Mouse (Mus musculus) MEL (cell line): ENCODE data around the gene Siae. TPM values are rescaled to one million over a fixed set of nuclear protein-coding genes. Genes with fewer than 3 reads are reported as not detected.

Experiments
- DNase-seq: peaks from one replicate; pipeline ENCODE4 v3.0.0; 2011; ENCODE audit warnings: low read depth, low spot score
- H3K27ac ChIP-seq: 2 replicates; pipeline ENCODE4 v1.5.1; 2012; ENCODE audit warnings: low read depth, mild to moderate bottlenecking, control low read depth, low read length, moderate library complexity; ENCODE audit not compliant: control insufficient read depth
- H3K27me3 ChIP-seq, 2 experiments: fragments of 150-350 bp in 1 of 2; sonication (generic) in 1 of 2; 2 replicates each; pipeline ENCODE4 v1.6.1; 2012; ENCODE audit warnings: low read length in 2 of 2, mild to moderate bottlenecking in 2 of 2, improper control_type of control experiment in 1 of 2, moderate library complexity in 1 of 2; ENCODE audit not compliant: insufficient read depth in 2 of 2, control insufficient read depth in 1 of 2
- H3K36me3 ChIP-seq, 2 experiments: 2 replicates each; pipeline ENCODE4 v1.6.1; 2012 to 2014; ENCODE audit warnings: low read length in 2 of 2, improper control_type of control experiment in 1 of 2, inconsistent platforms in 1 of 2, mild to moderate bottlenecking in 1 of 2; ENCODE audit not compliant: insufficient read depth in 2 of 2, control insufficient read depth in 1 of 2
- H3K4me1 ChIP-seq, 2 experiments: fragments of 150-350 bp in 1 of 2; sonication (generic) in 1 of 2; 2 replicates each; pipeline ENCODE4 v1.6.1; 2012; ENCODE audit warnings: low read length in 2 of 2, improper control_type of control experiment in 1 of 2, mild to moderate bottlenecking in 1 of 2; ENCODE audit not compliant: insufficient read depth in 2 of 2, control insufficient read depth in 1 of 2
- H3K4me3 ChIP-seq, 2 experiments: fragments of 150-350 bp in 1 of 2; sonication (generic) in 1 of 2; 2 replicates each; pipeline ENCODE4 v1.5.1; 2012; ENCODE audit warnings: low read depth in 2 of 2, low read length in 2 of 2, mild to moderate bottlenecking in 2 of 2, moderate library complexity in 2 of 2, control low read depth in 1 of 2, improper control_type of control experiment in 1 of 2; ENCODE audit not compliant: control insufficient read depth in 1 of 2, insufficient read depth in 1 of 2
- H3K79me2 ChIP-seq: 2 replicates; pipeline ENCODE4 v1.6.1; 2012; ENCODE audit warnings: mild to moderate bottlenecking, low read length, moderate library complexity; ENCODE audit not compliant: control insufficient read depth, poor library complexity, insufficient read depth
- H3K9ac ChIP-seq: 2 replicates; pipeline ENCODE4 v1.6.1; 2012; ENCODE audit warnings: low read depth, mild to moderate bottlenecking, control low read depth, low read length, moderate library complexity; ENCODE audit not compliant: control insufficient read depth, poor library complexity, severe bottlenecking
- H3K9me3 ChIP-seq: fragments of 150-350 bp; sonication (generic); replicated peaks from 2 replicates; pipeline ENCODE4 v1.6.1; 2012; ENCODE audit warnings: mild to moderate bottlenecking, low read length, improper control_type of control experiment, moderate library complexity; ENCODE audit not compliant: insufficient read depth
- BHLHE40 ChIP-seq: IDR thresholded peaks from 2 replicates; pipeline ENCODE4 v1.6.1; 2012; ENCODE audit warnings: low read depth, mild to moderate bottlenecking, inconsistent platforms, low read length, improper control_type of control experiment, borderline replicate concordance
- CHD2 ChIP-seq: IDR thresholded peaks from 2 replicates; pipeline ENCODE4 v1.6.1; 2011; ENCODE audit warnings: low read length, improper control_type of control experiment
- CTCF ChIP-seq, 3 experiments: IDR thresholded peaks in 2 of 3; conservative IDR thresholded peaks in 1 of 3; 2 replicates each; pipeline ENCODE4 v1.5.1; 2011 to 2012; ENCODE audit warnings: low read length in 3 of 3, low read depth in 2 of 3, mild to moderate bottlenecking in 2 of 3, improper control_type of control experiment in 1 of 3, inconsistent platforms in 1 of 3, mixed read lengths in 1 of 3, moderate library complexity in 1 of 3; ENCODE audit not compliant: control insufficient read depth in 1 of 3, insufficient read depth in 1 of 3, poor library complexity in 1 of 3, severe bottlenecking in 1 of 3
- ELF1 ChIP-seq: IDR thresholded peaks from 2 replicates; pipeline ENCODE4 v1.6.1; 2014; ENCODE audit warnings: low read depth, mild to moderate bottlenecking, inconsistent platforms, low read length, improper control_type of control experiment, moderate library complexity
- EP300 ChIP-seq, 2 experiments: IDR thresholded peaks; 2 replicates each; pipeline ENCODE4 v1.6.1; 2011; ENCODE audit warnings: improper control_type of control experiment in 2 of 2, low read length in 2 of 2, low read depth in 1 of 2, mild to moderate bottlenecking in 1 of 2
- ETS1 ChIP-seq: IDR thresholded peaks from 2 replicates; pipeline ENCODE4 v1.6.1; 2012; ENCODE audit warnings: low read depth, mild to moderate bottlenecking, inconsistent platforms, low read length, improper control_type of control experiment, moderate library complexity
- GABPA ChIP-seq: IDR thresholded peaks from 2 replicates; pipeline ENCODE4 v1.6.1; 2012; ENCODE audit warnings: low read depth, mild to moderate bottlenecking, inconsistent platforms, low read length, improper control_type of control experiment, moderate library complexity
- GATA1 ChIP-seq: IDR thresholded peaks from 2 replicates; pipeline ENCODE4 v1.6.1; 2011; ENCODE audit warnings: low read depth, low read length, improper control_type of control experiment
- HCFC1 ChIP-seq: IDR thresholded peaks from 2 replicates; pipeline ENCODE4 v1.6.1; 2012; ENCODE audit warnings: low read depth, mild to moderate bottlenecking, inconsistent platforms, low read length, improper control_type of control experiment, moderate library complexity
- JUND ChIP-seq: IDR thresholded peaks from 2 replicates; pipeline ENCODE4 v1.6.1; 2011; ENCODE audit warnings: low read depth, mild to moderate bottlenecking, improper control_type of control experiment, low read length
- MAX ChIP-seq: IDR thresholded peaks from 2 replicates; pipeline ENCODE4 v1.6.1; 2011; ENCODE audit warnings: low read length, improper control_type of control experiment
- MAZ ChIP-seq: IDR thresholded peaks from 2 replicates; pipeline ENCODE4 v1.6.1; 2012; ENCODE audit warnings: low read depth, mild to moderate bottlenecking, inconsistent platforms, low read length, improper control_type of control experiment
- MYB ChIP-seq: IDR thresholded peaks from 2 replicates; pipeline ENCODE4 v1.6.1; 2011; ENCODE audit warnings: mild to moderate bottlenecking, low read depth, low read length, improper control_type of control experiment
- MYC ChIP-seq: IDR thresholded peaks from 2 replicates; pipeline ENCODE4 v1.6.1; 2011; ENCODE audit warnings: low read depth, mild to moderate bottlenecking, low read length, improper control_type of control experiment, moderate library complexity
- NRF1 ChIP-seq: IDR thresholded peaks from 2 replicates; pipeline ENCODE4 v1.6.1; 2014; ENCODE audit warnings: low read depth, mild to moderate bottlenecking, inconsistent platforms, low read length, improper control_type of control experiment, moderate library complexity; ENCODE audit not compliant: poor library complexity, insufficient read depth, severe bottlenecking
- POLR2AphosphoS2 ChIP-seq: IDR thresholded peaks from 2 replicates; pipeline ENCODE4 v1.6.1; 2011; ENCODE audit warnings: low read length, improper control_type of control experiment
- POLR2AphosphoS5 ChIP-seq: IDR thresholded peaks from 2 replicates; pipeline ENCODE4 v1.6.1; 2012; ENCODE audit warnings: low read depth, borderline replicate concordance, mild to moderate bottlenecking, inconsistent platforms, low read length, moderate library complexity, mixed read lengths
- RAD21 ChIP-seq: IDR thresholded peaks from 2 replicates; pipeline ENCODE4 v1.6.1; 2011; ENCODE audit warnings: mild to moderate bottlenecking, low read depth, low read length, improper control_type of control experiment
- RCOR1 ChIP-seq: IDR thresholded peaks from 2 replicates; pipeline ENCODE4 v1.6.1; 2012; ENCODE audit warnings: low read depth, mild to moderate bottlenecking, inconsistent platforms, low read length, improper control_type of control experiment
- SIN3A ChIP-seq: IDR thresholded peaks from 2 replicates; pipeline ENCODE4 v1.6.1; 2012; ENCODE audit warnings: low read length, improper control_type of control experiment, inconsistent platforms
- SMC3 ChIP-seq: IDR thresholded peaks from 2 replicates; pipeline ENCODE4 v1.6.1; 2011; ENCODE audit warnings: low read depth, low read length, improper control_type of control experiment
- TBP ChIP-seq: IDR thresholded peaks from 2 replicates; pipeline ENCODE4 v1.8.0; 2011; ENCODE audit warnings: low read depth, low read length, improper control_type of control experiment
- TCF12 ChIP-seq: IDR thresholded peaks from 2 replicates; pipeline ENCODE4 v1.6.1; 2014; ENCODE audit warnings: low read depth, mild to moderate bottlenecking, inconsistent platforms, low read length, improper control_type of control experiment, moderate library complexity
- UBTF ChIP-seq: IDR thresholded peaks from 2 replicates; pipeline ENCODE4 v1.6.1; 2012; ENCODE audit warnings: low read depth, mild to moderate bottlenecking, inconsistent platforms, low read length, improper control_type of control experiment, moderate library complexity, borderline replicate concordance; ENCODE audit not compliant: insufficient read depth
- ZC3H11A ChIP-seq: IDR thresholded peaks from 2 replicates; pipeline ENCODE4 v1.6.1; 2012; ENCODE audit warnings: low read depth, mild to moderate bottlenecking, inconsistent platforms, low read length, improper control_type of control experiment
- polyA plus RNA-seq, 2 experiments: library from polyadenylated mRNA; stranded (reverse) in 1 of 2; unstranded in 1 of 2; fragments of >175 nt in 1 of 2; fragments of >200 nt in 1 of 2; gene quantifications; 2 replicates each; pipeline versions ENCODE4 v1.2.1 to v1.2.4; 2012; ENCODE audit warnings: low replicate concordance in 2 of 2, low read depth in 1 of 2; ENCODE audit not compliant: insufficient read length in 2 of 2, insufficient read depth in 1 of 2, missing spikeins in 1 of 2
- total RNA-seq: library from RNA; depleted of rRNA; stranded (reverse); fragments of 300-350 nt; gene quantifications from 2 replicates; pipeline ENCODE4 v1.2.3, GENCODE M21; 2012

Siae gene
- total and polyA plus RNA-seq, 3 experiments = 4.9 to 9.2 TPM; not detected in 1

DNA sequence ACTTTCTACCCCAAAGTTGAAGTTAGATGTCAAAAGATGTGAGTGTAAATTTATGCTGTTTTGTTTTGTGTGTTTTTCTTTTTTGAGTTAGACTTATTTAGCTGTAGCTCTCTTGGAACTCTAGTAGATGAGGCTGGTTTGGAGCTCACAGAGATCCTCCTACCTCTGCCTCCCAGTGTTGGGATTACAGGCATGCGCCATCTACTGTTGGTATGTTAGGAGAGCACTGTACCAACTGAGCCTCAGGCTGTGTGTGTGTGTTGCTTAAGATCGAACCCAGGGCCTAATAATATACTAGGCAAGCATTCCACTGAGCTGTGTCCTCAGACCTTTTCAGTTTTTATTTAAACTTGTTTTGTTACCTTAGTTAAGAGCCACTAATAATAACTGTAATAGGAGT, 43.4 kb upstream of the Siae start:
- peak; percentile 43 for DNase-seq
- no peaks in the 10 kb centered on the region for H3K9me3 ChIP-seq
- peaks cover 9 to 19% of the 10 kb centered on the region in 2 experiments for H3K4me1 ChIP-seq
- H3K27ac ChIP-seq = no peak overlapping the region
- H3K4me3 ChIP-seq = no peak overlapping the region
- TF ChIP-seq SMC3 (peak; percentile 20; the same call in 1 of the 2 replicates), EP300 (IDR thresholded peaks at IDR 0.05; ENCODE audit: low read depth in 1 of 2, low read length in 2 of 2) (no peak), SIN3A (no peak), CTCF (IDR thresholded peaks at IDR 0.05 in 2 of 3, conservative IDR thresholded peaks at IDR 0.05 in 1 of 3; ENCODE audit: control insufficient read depth in 1 of 3, insufficient read depth in 1 of 3, low read depth in 2 of 3, low read length in 3 of 3, poor library complexity in 1 of 3, severe bottlenecking in 1 of 3) (peak; percentile 28 to 45 (median 37)), ZC3H11A (no peak)
- H3K27me3 ChIP-seq = no peaks in the 10 kb centered on the region
- no peak overlapping the region for H3K9ac ChIP-seq
- H3K79me2 ChIP-seq = no peaks in the 10 kb centered on the region
- H3K36me3 ChIP-seq = peaks cover 0 to 25% of the 10 kb centered on the region in 2 experiments; a peak in 2 of 4 replicates

DNA sequence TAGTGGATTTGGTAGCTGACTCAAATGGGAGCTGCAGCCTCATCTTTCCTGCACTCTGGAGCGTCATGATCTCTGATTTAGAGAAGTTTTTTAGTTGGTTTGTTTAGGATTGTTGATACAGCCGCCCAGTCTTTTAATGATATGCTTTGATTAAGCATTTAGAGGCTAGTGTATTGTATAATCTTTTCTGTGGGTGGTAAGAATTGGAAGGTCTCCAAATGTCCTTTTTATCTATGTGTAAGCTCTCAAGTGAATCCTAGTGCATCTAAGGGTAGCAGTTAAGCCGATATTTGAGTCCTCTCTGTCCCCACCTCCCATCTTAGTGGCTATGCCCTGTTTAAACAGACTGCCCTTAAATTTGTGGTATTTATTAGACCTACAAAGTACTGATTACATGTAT, 41.0 kb upstream of the Siae start:
- Histone ChIP-seq H3K36me3 (peaks cover 0 to 37% of the 10 kb centered on the region in 2 experiments; a peak in 2 of 4 replicates), H3K27ac (no peak overlapping the region), H3K9me3 (no peaks in the 10 kb centered on the region), H3K4me1 (peaks cover 13 to 27% of the 10 kb centered on the region in 2 experiments), H3K79me2 (no peaks in the 10 kb centered on the region), H3K9ac (no peak overlapping the region), H3K4me3 (no peak overlapping the region), H3K27me3 (no peaks in the 10 kb centered on the region)
- DNase-seq = peak; percentile 57
- TF ChIP-seq RCOR1 = peak; percentile 97
- no peak for TF ChIP-seq NRF1
- peak; percentile 59 for TF ChIP-seq GATA1
- peak in 1 of 2 experiments; percentile 12; a peak in 1 of 4 replicates for TF ChIP-seq EP300 (IDR thresholded peaks at IDR 0.05; ENCODE audit: low read depth in 1 of 2, low read length in 2 of 2)

DNA sequence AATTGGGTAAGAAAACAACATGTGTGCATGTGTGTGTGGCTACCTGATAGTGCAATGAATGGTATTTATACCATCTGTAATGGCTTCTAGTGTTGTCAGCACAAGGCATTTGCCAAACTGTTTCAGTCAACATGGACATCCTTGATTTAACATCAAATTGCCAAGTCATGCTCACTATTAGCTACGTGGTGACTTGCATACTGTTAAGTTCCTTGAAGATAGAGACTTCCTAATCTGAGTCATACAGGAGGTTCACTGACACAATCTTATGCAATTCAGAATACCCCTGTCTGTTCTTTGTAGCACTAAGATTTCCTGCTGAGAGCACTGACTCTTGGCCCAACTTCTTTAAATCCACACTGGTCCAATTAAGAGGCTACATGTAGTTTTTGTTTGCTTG, 38.0 kb upstream of the Siae start:
- no peak overlapping the region for H3K4me3 ChIP-seq
- no peaks in the 10 kb centered on the region for H3K27me3 ChIP-seq
- no peaks in the 10 kb centered on the region for H3K79me2 ChIP-seq
- DNase-seq = peak; percentile 91
- no peaks in the 10 kb centered on the region for H3K9me3 ChIP-seq
- no peak overlapping the region for H3K9ac ChIP-seq
- H3K4me1 ChIP-seq = peaks cover 13 to 27% of the 10 kb centered on the region in 2 experiments
- H3K36me3 ChIP-seq = peaks cover 0 to 37% of the 10 kb centered on the region in 2 experiments; a peak in 3 of 4 replicates
- peak overlapping the region; percentile 58 for H3K27ac ChIP-seq
- TF ChIP-seq GABPA (peak; percentile 73; the same call in 1 of the 2 replicates), CTCF (IDR thresholded peaks at IDR 0.05 in 2 of 3, conservative IDR thresholded peaks at IDR 0.05 in 1 of 3; ENCODE audit: control insufficient read depth in 1 of 3, insufficient read depth in 1 of 3, low read depth in 2 of 3, low read length in 3 of 3, poor library complexity in 1 of 3, severe bottlenecking in 1 of 3) (no peak), CHD2 (no peak), MAZ (no peak), POLR2AphosphoS5 (no peak), POLR2AphosphoS2 (no peak), TBP (0 out of 2 replicates have a peak, but pooled peaks have one; percentile 29), ELF1 (no peak), HCFC1 (no peak), MYC (no peak), MAX (no peak), RAD21 (no peak), UBTF (no peak), SMC3 (no peak), SIN3A (no peak), ETS1 (peak; percentile 89), TCF12 (peak; percentile 85), JUND (no peak), GATA1 (peak; percentile 96), MYB (no peak), BHLHE40 (no peak), RCOR1 (peak; percentile 99)
